In the genomic region with DNA sequence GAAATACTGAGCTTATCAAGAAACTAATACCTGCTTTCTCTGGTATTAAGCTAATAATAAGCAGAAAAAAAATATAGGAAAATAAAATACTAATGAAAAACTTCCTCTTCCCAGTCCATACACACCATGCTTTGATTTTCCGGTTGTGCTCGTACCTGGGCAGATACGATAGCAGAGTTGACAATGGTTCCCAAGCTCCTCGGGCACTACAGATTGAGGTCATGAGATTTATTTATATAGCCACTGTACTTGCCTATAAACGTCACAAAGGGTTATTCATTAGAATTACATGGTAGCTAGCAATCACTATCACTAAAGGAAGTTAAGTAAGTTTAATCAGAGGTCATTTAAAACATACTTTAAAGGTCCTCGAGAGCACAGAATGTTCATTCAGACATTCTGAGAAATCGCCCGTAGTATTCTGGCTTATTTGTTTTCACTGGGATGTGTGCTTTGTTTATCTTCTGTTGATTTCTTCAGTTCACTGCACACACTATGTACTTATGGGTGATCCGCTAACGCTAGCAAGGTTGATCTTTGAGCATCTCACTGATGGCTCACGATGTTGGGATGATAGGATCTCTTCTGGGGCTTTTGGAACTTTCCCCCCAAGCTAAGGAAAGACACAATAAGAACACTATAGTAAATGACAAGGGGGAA, we compare ENCODE assay signal across 27 mouse cellular contexts.
DNase-seq lines count a peak whose midpoint lies in the region; ATAC-seq and TF ChIP-seq lines count a peak whose summit lies in the region.
"Had no signal": no experiment of that assay in that cellular context is flagged by ENCODE, and none has a peak within 500 bp of the region (broad histone marks: within the 10 kb centered on the region; RNA-seq: fewer than 3 reads in every experiment).

No protein-coding gene starts in this region.

- 52% methylated on average over 11 of the region's 11 CpGs for WGBS in intestine, postnatal 0 days
- 63% methylated on average over 11 of the region's 11 CpGs for WGBS in intestine, embryonic 16.5 days
- WGBS in stomach, embryonic 16.5 days: 60% methylated on average over 11 of the region's 11 CpGs

- DNase-seq in frontal cortex, postnatal 36 days (ENCODE audit: low spot score in 2 of 2): no peak
- DNase-seq: adrenal gland, adult 2 months; adrenal gland, postnatal 10 days; adrenal gland, postnatal 25 days; B cell, adult 2 months; cerebellum, adult 11 months; cerebellum, adult 18-20 months; cerebellum, adult 8-10 months; cerebellum, adult 9-11 months; cerebellum, postnatal 14 days; cerebellum, postnatal 36 days; embryo, embryonic 11 days had no signal

- no peak for TF ChIP-seq CTCF in intestine, postnatal 0 days (IDR thresholded peaks at IDR 0.05; ENCODE audit: low read depth)

- no peaks in the 10 kb centered on the region for H3K4me1 ChIP-seq in intestine, postnatal 0 days (replicated peaks; ENCODE audit: control insufficient read depth, insufficient read depth, low read length)
- H3K4me1 ChIP-seq in intestine, embryonic 16.5 days (ENCODE audit: control insufficient read depth, insufficient read depth, low read length): no peaks in the 10 kb centered on the region
- H3K4me1 ChIP-seq in stomach, embryonic 16.5 days (ENCODE audit: control insufficient read depth, insufficient read depth, low read length): no peaks in the 10 kb centered on the region
- H3K4me1 ChIP-seq: embryonic facial prominence, embryonic 13.5 days; embryonic facial prominence, embryonic 15.5 days; forebrain, embryonic 10.5 days; forebrain, embryonic 12.5 days had no signal

- H3K9me3 ChIP-seq in intestine, postnatal 0 days (ENCODE audit: control insufficient read depth): 0 out of 2 replicates have a peak, but pooled peaks cover 5% of the 10 kb centered on the region
- no peaks in the 10 kb centered on the region for H3K9me3 ChIP-seq in intestine, embryonic 16.5 days (ENCODE audit: control insufficient read depth, low read length)
- no peaks in the 10 kb centered on the region; the same call in 1 of the 2 replicates for H3K9me3 ChIP-seq in stomach, embryonic 16.5 days (replicated peaks; ENCODE audit: control insufficient read depth, low read length)
- H3K9me3 ChIP-seq: embryonic facial prominence, embryonic 13.5 days; embryonic facial prominence, embryonic 15.5 days; forebrain, embryonic 10.5 days; forebrain, embryonic 12.5 days had no signal

- H3K4me3 ChIP-seq in intestine, postnatal 0 days (ENCODE audit: low read depth, low read length): no peak overlapping the region
- no peak overlapping the region for H3K4me3 ChIP-seq in intestine, embryonic 16.5 days (ENCODE audit: low read length)
- H3K4me3 ChIP-seq in stomach, embryonic 16.5 days (replicated peaks; ENCODE audit: low read length): no peak overlapping the region
- H3K4me3 ChIP-seq: embryonic facial prominence, embryonic 13.5 days; embryonic facial prominence, embryonic 15.5 days; erythroblast, embryonic 14.5 days; forebrain, embryonic 10.5 days; forebrain, embryonic 12.5 days had no signal

- ATAC-seq in intestine, postnatal 0 days: peak; percentile 53; the same call in 1 of the 2 replicates
- ATAC-seq in intestine, embryonic 16.5 days: no peak
- peak; percentile 86; the same call in 1 of the 2 replicates for ATAC-seq in stomach, embryonic 16.5 days (ENCODE audit: insufficient read depth, low FRiP score)
- no peak for ATAC-seq in activated CD4-positive, CD25-positive, alpha-beta regulatory T cell, adult 4 months
- ATAC-seq: CD4-positive, CD25-positive, alpha-beta regulatory T cell, adult 4 months; forebrain, embryonic 14.5 days; forebrain, embryonic 16.5 days; Patski had no signal

- no peak overlapping the region for H3K27ac ChIP-seq in intestine, postnatal 0 days (ENCODE audit: low read depth, low read length)
- no peak overlapping the region for H3K27ac ChIP-seq in intestine, embryonic 16.5 days (ENCODE audit: low read length)
- no peak overlapping the region for H3K27ac ChIP-seq in stomach, embryonic 16.5 days (ENCODE audit: low read length)
- H3K27ac ChIP-seq: embryonic facial prominence, embryonic 13.5 days; embryonic facial prominence, embryonic 15.5 days; forebrain, embryonic 10.5 days; forebrain, embryonic 12.5 days had no signal

- H3K9ac ChIP-seq in intestine, postnatal 0 days (ENCODE audit: low read depth, low read length): no peak overlapping the region
- no peak overlapping the region for H3K9ac ChIP-seq in intestine, embryonic 16.5 days (ENCODE audit: low read depth, low read length)
- no peak overlapping the region for H3K9ac ChIP-seq in stomach, embryonic 16.5 days (ENCODE audit: low read length)
- H3K9ac ChIP-seq: embryonic facial prominence, embryonic 13.5 days; embryonic facial prominence, embryonic 15.5 days; forebrain, embryonic 12.5 days had no signal

- H3K4me2 ChIP-seq in intestine, postnatal 0 days (replicated peaks; ENCODE audit: low read depth): no peak overlapping the region
- H3K4me2 ChIP-seq in intestine, embryonic 16.5 days (ENCODE audit: low read depth, low read length): no peak overlapping the region
- H3K4me2 ChIP-seq in stomach, embryonic 16.5 days (ENCODE audit: low read depth, low read length): no peak overlapping the region
- H3K4me2 ChIP-seq: embryonic facial prominence, embryonic 13.5 days; embryonic facial prominence, embryonic 15.5 days; forebrain, embryonic 12.5 days had no signal

- no peaks in the 10 kb centered on the region for H3K27me3 ChIP-seq in intestine, postnatal 0 days (replicated peaks; ENCODE audit: control insufficient read depth, insufficient read depth, low read length)
- no peaks in the 10 kb centered on the region for H3K27me3 ChIP-seq in intestine, embryonic 16.5 days (replicated peaks; ENCODE audit: control insufficient read depth, insufficient read depth, low read length)
- H3K27me3 ChIP-seq in stomach, embryonic 16.5 days (ENCODE audit: control insufficient read depth, insufficient read depth, low read length): no peaks in the 10 kb centered on the region
- H3K27me3 ChIP-seq: CH12.LX; embryonic facial prominence, embryonic 13.5 days; embryonic facial prominence, embryonic 15.5 days; forebrain, embryonic 12.5 days; Patski had no signal

- H3K36me3 ChIP-seq in intestine, postnatal 0 days (ENCODE audit: control insufficient read depth, insufficient read depth): no peaks in the 10 kb centered on the region
- H3K36me3 ChIP-seq in intestine, embryonic 16.5 days (ENCODE audit: control insufficient read depth, insufficient read depth, low read length): no peaks in the 10 kb centered on the region
- no peaks in the 10 kb centered on the region for H3K36me3 ChIP-seq in stomach, embryonic 16.5 days (ENCODE audit: control insufficient read depth, insufficient read depth, low read length)
- H3K36me3 ChIP-seq: embryonic facial prominence, embryonic 13.5 days; embryonic facial prominence, embryonic 15.5 days; forebrain, embryonic 10.5 days; forebrain, embryonic 12.5 days; G1E had no signal

Comparison
In these comparisons a context has a peak if more than half of its experiments do, and no peak if none do; other contexts are left out.
1. ATAC-seq: peak in intestine, postnatal 0 days (single experiment) and stomach, embryonic 16.5 days (single experiment); none in intestine, embryonic 16.5 days (single experiment) and activated CD4-positive, CD25-positive, alpha-beta regulatory T cell, adult 4 months (single experiment).